Mouse (Mus musculus): ENCODE data around the gene Aprt. TPM values are rescaled to one million over a fixed set of nuclear protein-coding genes. Genes with fewer than 3 reads are reported as not detected.

Aprt gene
- polyA plus RNA-seq, 1 experiment from 2014 or later = 247 TPM

- H3K4me1 ChIP-seq (ENCODE audit: control insufficient read depth, insufficient read depth, low read length) = no peaks in the 10 kb centered on the region
- 67% methylated on average over 4 of the region's 4 CpGs for WGBS
- ATAC-seq = no peak
Measured at GRCm38 (mm10) chr8:122596031-122596430, 19.3 kb upstream of the Aprt start.

GRCm38 (mm10) chr8:122593783-122594507 lies 17.2 kb upstream of the Aprt start:
- Histone ChIP-seq H3K27ac (ENCODE audit: low read depth, low read length) (peak overlapping the region; percentile 54; the same call in 1 of the 2 replicates), H3K9me3 (replicated peaks; ENCODE audit: control insufficient read depth, low read length) (no peaks in the 10 kb centered on the region), H3K4me1 (ENCODE audit: control insufficient read depth, insufficient read depth, low read length) (no peaks in the 10 kb centered on the region), H3K4me2 (ENCODE audit: low read length) (no peak overlapping the region), H3K36me3 (ENCODE audit: control insufficient read depth, insufficient read depth, low read length) (no peaks in the 10 kb centered on the region), H3K27me3 (replicated peaks; ENCODE audit: control insufficient read depth, insufficient read depth, low read length) (no peaks in the 10 kb centered on the region), H3K4me3 (ENCODE audit: low read depth, low read length) (no peak overlapping the region), H3K9ac (ENCODE audit: low read length) (no peak overlapping the region)
- 80% methylated on average over 19 of the region's 19 CpGs for WGBS
- ATAC-seq (no peak), DNase-seq (ENCODE audit: low spot score) (no peak)

More at GRCm38 (mm10) chr8:122596031-122596430, 19.3 kb upstream of the Aprt start:
- Histone ChIP-seq H3K9ac (ENCODE audit: low read length) (no peak overlapping the region), H3K36me3 (ENCODE audit: control insufficient read depth, insufficient read depth, low read length) (no peaks in the 10 kb centered on the region), H3K4me3 (ENCODE audit: low read depth, low read length) (no peak overlapping the region), H3K4me2 (ENCODE audit: low read length) (no peak overlapping the region), H3K27me3 (replicated peaks; ENCODE audit: control insufficient read depth, insufficient read depth, low read length) (no peaks in the 10 kb centered on the region), H3K27ac (ENCODE audit: low read depth, low read length) (no peak overlapping the region), H3K9me3 (replicated peaks; ENCODE audit: control insufficient read depth, low read length) (no peaks in the 10 kb centered on the region)
- DNase-seq (ENCODE audit: low spot score) = no peak

- no peak overlapping the region for H3K4me2 ChIP-seq (ENCODE audit: low read length)
- H3K9me3 ChIP-seq (replicated peaks; ENCODE audit: control insufficient read depth, low read length) = no peaks in the 10 kb centered on the region
- H3K36me3 ChIP-seq (ENCODE audit: control insufficient read depth, insufficient read depth, low read length) = no peaks in the 10 kb centered on the region
- no peaks in the 10 kb centered on the region for H3K4me1 ChIP-seq (ENCODE audit: control insufficient read depth, insufficient read depth, low read length)
- H3K9ac ChIP-seq (ENCODE audit: low read length) = no peak overlapping the region
- H3K27ac ChIP-seq (ENCODE audit: low read depth, low read length) = peak overlapping the region; percentile 30; the same call in 1 of the 2 replicates
- DNase-seq (ENCODE audit: low spot score) (no peak), ATAC-seq (no peak)
- WGBS = 88% methylated on average over 12 of the region's 12 CpGs
- no peak overlapping the region for H3K4me3 ChIP-seq (ENCODE audit: low read depth, low read length)
- no peaks in the 10 kb centered on the region for H3K27me3 ChIP-seq (replicated peaks; ENCODE audit: control insufficient read depth, insufficient read depth, low read length)
Measured at GRCm38 (mm10) chr8:122593240-122593639, 16.5 kb upstream of the Aprt start.

- Histone ChIP-seq H3K27me3 (replicated peaks; ENCODE audit: control insufficient read depth, insufficient read depth, low read length) (no peaks in the 10 kb centered on the region), H3K4me1 (ENCODE audit: control insufficient read depth, insufficient read depth, low read length) (peaks cover 5% of the 10 kb centered on the region; the same call in 1 of the 2 replicates), H3K4me2 (ENCODE audit: low read length) (no peak overlapping the region), H3K9ac (ENCODE audit: low read length) (no peak overlapping the region), H3K9me3 (replicated peaks; ENCODE audit: control insufficient read depth, low read length) (no peaks in the 10 kb centered on the region), H3K36me3 (ENCODE audit: control insufficient read depth, insufficient read depth, low read length) (no peaks in the 10 kb centered on the region), H3K4me3 (ENCODE audit: low read depth, low read length) (no peak overlapping the region), H3K27ac (ENCODE audit: low read depth, low read length) (no peak overlapping the region)
- WGBS = 82% methylated on average over 10 of the region's 10 CpGs
- ATAC-seq = no peak
- DNase-seq (ENCODE audit: low spot score) = no peak
Measured at GRCm38 (mm10) chr8:122586749-122587148, 10.0 kb upstream of the Aprt start.

GRCm38 (mm10) chr8:122586171-122586570 lies 9.5 kb upstream of the Aprt start:
- H3K9me3 ChIP-seq (replicated peaks; ENCODE audit: control insufficient read depth, low read length) = no peaks in the 10 kb centered on the region
- ATAC-seq (0 out of 2 replicates have a peak, but pooled peaks have one; percentile 34), DNase-seq (ENCODE audit: low spot score) (peak; percentile 61)
- 17% methylated on average over 7 of the region's 7 CpGs for WGBS
- no peak overlapping the region for H3K4me2 ChIP-seq (ENCODE audit: low read length)
- no peak overlapping the region for H3K4me3 ChIP-seq (ENCODE audit: low read depth, low read length)
- no peak overlapping the region for H3K9ac ChIP-seq (ENCODE audit: low read length)
- no peaks in the 10 kb centered on the region for H3K27me3 ChIP-seq (replicated peaks; ENCODE audit: control insufficient read depth, insufficient read depth, low read length)
- no peaks in the 10 kb centered on the region for H3K36me3 ChIP-seq (ENCODE audit: control insufficient read depth, insufficient read depth, low read length)
- no peak overlapping the region for H3K27ac ChIP-seq (ENCODE audit: low read depth, low read length)
- peaks cover 5% of the 10 kb centered on the region; the same call in 1 of the 2 replicates for H3K4me1 ChIP-seq (ENCODE audit: control insufficient read depth, insufficient read depth, low read length)

- Histone ChIP-seq H3K9ac (ENCODE audit: low read length) (no peak overlapping the region), H3K27ac (ENCODE audit: low read depth, low read length) (no peak overlapping the region), H3K36me3 (ENCODE audit: control insufficient read depth, insufficient read depth, low read length) (no peaks in the 10 kb centered on the region), H3K4me1 (ENCODE audit: control insufficient read depth, insufficient read depth, low read length) (peaks cover 5% of the 10 kb centered on the region; the same call in 1 of the 2 replicates), H3K4me2 (ENCODE audit: low read length) (no peak overlapping the region), H3K27me3 (replicated peaks; ENCODE audit: control insufficient read depth, insufficient read depth, low read length) (no peaks in the 10 kb centered on the region), H3K9me3 (replicated peaks; ENCODE audit: control insufficient read depth, low read length) (no peaks in the 10 kb centered on the region), H3K4me3 (ENCODE audit: low read depth, low read length) (no peak overlapping the region)
- ATAC-seq = no peak
- no peak for DNase-seq (ENCODE audit: low spot score)
- WGBS = 80% methylated on average over 14 of the region's 14 CpGs
Measured at GRCm38 (mm10) chr8:122585411-122585891, 8.7 kb upstream of the Aprt start.

- Histone ChIP-seq H3K4me1 (ENCODE audit: control insufficient read depth, insufficient read depth, low read length) (peaks cover 5% of the 10 kb centered on the region; the same call in 1 of the 2 replicates), H3K4me2 (ENCODE audit: low read length) (no peak overlapping the region), H3K36me3 (ENCODE audit: control insufficient read depth, insufficient read depth, low read length) (no peaks in the 10 kb centered on the region), H3K9ac (ENCODE audit: low read length) (no peak overlapping the region), H3K4me3 (ENCODE audit: low read depth, low read length) (no peak overlapping the region), H3K9me3 (replicated peaks; ENCODE audit: control insufficient read depth, low read length) (no peaks in the 10 kb centered on the region), H3K27ac (ENCODE audit: low read depth, low read length) (no peak overlapping the region), H3K27me3 (replicated peaks; ENCODE audit: control insufficient read depth, insufficient read depth, low read length) (no peaks in the 10 kb centered on the region)
- 82% methylated on average over 9 of the region's 9 CpGs for WGBS
- DNase-seq (ENCODE audit: low spot score) = no peak
- ATAC-seq = no peak
Measured at GRCm38 (mm10) chr8:122584981-122585380, 8.3 kb upstream of the Aprt start.

GRCm38 (mm10) chr8:122580926-122581325 lies 4.2 kb upstream of the Aprt start:
- 78% methylated on average over 14 of the region's 15 CpGs for WGBS
- no peaks in the 10 kb centered on the region for H3K9me3 ChIP-seq (replicated peaks; ENCODE audit: control insufficient read depth, low read length)
- ATAC-seq = no peak

GRCm38 (mm10) chr8:122579196-122579595 lies 2.5 kb upstream of the Aprt start:
- no peaks in the 10 kb centered on the region for H3K27me3 ChIP-seq (replicated peaks; ENCODE audit: control insufficient read depth, insufficient read depth, low read length)
- H3K4me1 ChIP-seq (ENCODE audit: control insufficient read depth, insufficient read depth, low read length) = peaks cover 15% of the 10 kb centered on the region
- ATAC-seq (no peak), DNase-seq (ENCODE audit: low spot score) (no peak)
- H3K4me3 ChIP-seq (ENCODE audit: low read depth, low read length) = no peak overlapping the region
- H3K4me2 ChIP-seq (ENCODE audit: low read length) = no peak overlapping the region
- H3K27ac ChIP-seq (ENCODE audit: low read depth, low read length) = no peak overlapping the region
- 20% methylated on average over 7 of the region's 7 CpGs for WGBS
- H3K36me3 ChIP-seq (ENCODE audit: control insufficient read depth, insufficient read depth, low read length) = 0 out of 2 replicates have a peak, but pooled peaks cover 6% of the 10 kb centered on the region
- H3K9me3 ChIP-seq (replicated peaks; ENCODE audit: control insufficient read depth, low read length) = no peaks in the 10 kb centered on the region
- 0 out of 2 replicates have a peak overlapping the region, but pooled peaks have one; percentile 17 for H3K9ac ChIP-seq (ENCODE audit: low read length)

More at GRCm38 (mm10) chr8:122580926-122581325, 4.2 kb upstream of the Aprt start:
- H3K4me3 ChIP-seq (ENCODE audit: low read depth, low read length) = no peak overlapping the region
- no peak overlapping the region for H3K27ac ChIP-seq (ENCODE audit: low read depth, low read length)
- no peak overlapping the region for H3K4me2 ChIP-seq (ENCODE audit: low read length)
- no peaks in the 10 kb centered on the region for H3K36me3 ChIP-seq (ENCODE audit: control insufficient read depth, insufficient read depth, low read length)
- H3K27me3 ChIP-seq (replicated peaks; ENCODE audit: control insufficient read depth, insufficient read depth, low read length) = no peaks in the 10 kb centered on the region
- H3K9ac ChIP-seq (ENCODE audit: low read length) = no peak overlapping the region
- DNase-seq (ENCODE audit: low spot score) = no peak
- peaks cover 11% of the 10 kb centered on the region for H3K4me1 ChIP-seq (ENCODE audit: control insufficient read depth, insufficient read depth, low read length)

Measured in forebrain, embryonic 14.5 days (tissue).